Mouse (Mus musculus) cortical plate, adult 2 months (tissue): ENCODE measurements around the gene Nos1. TPM values are rescaled to one million over a fixed set of nuclear protein-coding genes. Genes with fewer than 3 reads are reported as not detected.

Experiments
- H3K27ac ChIP-seq: fragments of 200-500 bp; 2 replicates; pipeline ENCODE4 v1.5.1; 2012; ENCODE audit warnings: low read length, control low read depth, inconsistent platforms; ENCODE audit not compliant: insufficient read depth
- H3K4me1 ChIP-seq: fragments of 200-500 bp; 2 replicates; pipeline ENCODE4 v1.6.1; 2011; ENCODE audit warnings: low read length; ENCODE audit not compliant: control insufficient read depth, insufficient read depth
- H3K4me3 ChIP-seq: fragments of 200-500 bp; 2 replicates; pipeline ENCODE4 v1.5.1; 2011; ENCODE audit warnings: mild to moderate bottlenecking, low read length, control low read depth; ENCODE audit not compliant: insufficient read depth
- CTCF ChIP-seq: fragments of 200-500 bp; IDR thresholded peaks from 2 replicates; pipeline ENCODE4 v1.5.1; 2011; ENCODE audit warnings: mild to moderate bottlenecking, control low read depth, low read length; ENCODE audit not compliant: insufficient read depth; ENCODE audit errors: extremely low read depth
- POLR2A ChIP-seq: fragments of 200-500 bp; IDR thresholded peaks from 2 replicates; pipeline ENCODE4 v1.6.1; 2011; ENCODE audit warnings: mild to moderate bottlenecking, low read length, control low read depth; ENCODE audit not compliant: insufficient read depth; ENCODE audit errors: extremely low read depth
- polyA plus RNA-seq: library from polyadenylated mRNA; depleted of rRNA; stranded (reverse); fragments of >200 nt; gene quantifications from 2 replicates; pipeline ENCODE4 v1.2.3, GENCODE M21; 2012

Nos1 gene
- polyA plus RNA-seq, 1 experiment: 8.8 TPM

DNA sequence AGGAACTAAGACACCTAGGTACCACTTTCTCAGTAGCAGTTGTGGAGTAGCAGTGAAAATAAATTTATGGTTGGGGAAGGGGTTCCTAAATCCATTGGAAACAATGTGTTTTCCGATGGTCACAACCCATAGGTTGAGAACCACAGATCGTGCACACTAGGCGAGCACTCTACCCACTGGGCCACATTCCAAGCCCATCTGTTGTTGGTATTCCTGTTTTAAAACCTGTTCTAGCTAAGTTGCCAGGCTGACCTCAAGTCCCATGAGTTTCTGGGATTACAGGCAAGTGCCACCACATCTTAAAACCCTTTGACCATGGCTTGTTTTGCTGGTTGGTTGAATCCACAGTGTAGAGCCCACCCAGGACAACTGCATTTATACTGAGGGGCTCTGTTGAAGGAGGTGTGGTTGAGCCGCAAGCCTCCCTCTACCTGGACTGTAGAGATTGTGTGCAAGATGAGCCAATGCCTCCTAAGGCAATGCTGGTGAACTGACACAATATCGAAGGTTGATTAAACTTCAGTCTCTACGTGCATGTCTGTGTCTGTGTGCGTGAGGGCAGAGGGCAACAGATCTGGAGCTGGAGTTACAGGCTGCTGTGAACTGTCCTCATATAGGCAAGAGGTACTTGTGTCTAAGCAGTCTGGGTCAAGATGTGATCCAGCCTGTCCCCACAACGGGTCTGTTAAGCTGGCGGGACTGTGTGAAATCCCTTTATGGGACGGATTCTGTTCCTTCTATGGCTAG is 189.0 kb downstream of the Nos1 start:
- Histone ChIP-seq H3K4me3 (no peak overlapping the region), H3K27ac (no peak overlapping the region), H3K4me1 (peaks cover 2% of the 10 kb centered on the region; the same call in 1 of the 2 replicates)
- TF ChIP-seq POLR2A (no peak), CTCF (no peak)

DNA sequence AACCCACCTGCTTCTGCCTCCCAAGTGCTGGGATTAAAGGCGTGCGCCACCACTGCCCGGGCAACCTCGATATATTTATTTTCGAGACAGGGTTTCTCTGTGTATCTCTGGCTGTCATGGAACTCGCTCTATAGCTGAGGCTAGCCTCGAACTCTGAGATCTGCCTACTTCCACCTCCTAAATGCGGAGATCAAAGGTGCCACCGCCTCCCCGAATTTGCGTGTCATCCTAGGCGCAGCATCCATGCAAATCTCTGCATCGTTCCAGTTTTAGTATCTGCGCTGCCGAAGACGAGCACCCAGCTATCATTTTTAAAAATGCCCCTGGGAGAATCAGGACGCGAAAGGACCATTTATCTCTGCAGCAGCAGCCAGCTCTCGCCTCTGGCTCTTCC is 195.4 kb downstream of the Nos1 start:
- no peak overlapping the region for H3K27ac ChIP-seq
- no peak for TF ChIP-seq POLR2A
- TF ChIP-seq CTCF: no peak
- peak overlapping the region; percentile 91 for H3K4me3 ChIP-seq
- peaks cover 1% of the 10 kb centered on the region; the same call in 1 of the 2 replicates for H3K4me1 ChIP-seq

DNA sequence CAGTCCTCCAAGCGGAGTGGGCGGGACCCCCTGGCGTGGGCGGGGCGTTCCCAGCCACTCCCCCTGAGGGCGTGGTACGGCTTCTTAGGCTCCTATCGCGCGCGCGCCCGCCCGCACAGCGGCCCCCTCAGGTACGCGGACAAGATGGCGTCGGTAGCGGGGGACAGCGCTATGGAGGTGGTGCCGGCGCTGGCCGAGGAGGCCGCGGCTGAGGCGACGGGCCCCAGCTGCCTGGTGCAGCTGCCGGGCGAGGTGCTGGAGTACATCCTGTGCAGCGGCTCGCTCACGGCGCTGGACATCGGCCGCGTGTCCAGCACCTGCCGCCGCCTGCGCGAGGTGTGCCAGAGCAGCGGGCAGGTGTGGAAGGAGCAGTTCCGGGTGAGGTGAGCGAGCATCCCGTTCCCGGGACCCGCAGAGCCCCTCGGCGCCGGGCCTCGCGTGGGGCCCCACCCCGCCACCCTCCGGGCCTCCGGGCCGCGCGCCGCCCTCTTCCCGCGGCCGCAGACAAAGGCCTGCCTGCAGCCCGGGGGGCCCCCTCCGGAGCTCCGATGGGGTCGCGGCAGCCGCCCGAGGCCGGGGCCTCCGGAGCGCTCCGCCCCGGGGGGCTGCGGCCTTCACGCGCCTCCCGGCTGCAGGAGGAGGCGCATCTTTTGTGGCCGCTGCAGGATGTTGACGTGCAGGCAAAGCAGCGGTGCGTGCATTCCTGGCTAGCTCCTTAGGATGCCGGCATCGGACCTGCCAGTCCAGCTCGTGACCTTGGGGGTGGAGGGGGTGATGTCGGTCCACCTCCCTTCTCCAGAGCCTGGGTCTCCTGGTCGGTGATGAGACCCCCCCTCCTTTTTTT is 196.0 kb downstream of the Nos1 start, which contains the start of gene Fbxo21:
Gene Fbxo21, plus strand, starts transcription at position 74 of the 844 bp plus-strand sequence.
- H3K4me3 ChIP-seq: peak within 1 kb of the TSS; percentile 91
- TF ChIP-seq POLR2A (peak; percentile 54; the same call in 1 of the 2 replicates), CTCF (no peak)
- peaks cover 1% of the 10 kb centered on the region; the same call in 1 of the 2 replicates for H3K4me1 ChIP-seq
- peak within 1 kb of the TSS; percentile 95 for H3K27ac ChIP-seq

DNA sequence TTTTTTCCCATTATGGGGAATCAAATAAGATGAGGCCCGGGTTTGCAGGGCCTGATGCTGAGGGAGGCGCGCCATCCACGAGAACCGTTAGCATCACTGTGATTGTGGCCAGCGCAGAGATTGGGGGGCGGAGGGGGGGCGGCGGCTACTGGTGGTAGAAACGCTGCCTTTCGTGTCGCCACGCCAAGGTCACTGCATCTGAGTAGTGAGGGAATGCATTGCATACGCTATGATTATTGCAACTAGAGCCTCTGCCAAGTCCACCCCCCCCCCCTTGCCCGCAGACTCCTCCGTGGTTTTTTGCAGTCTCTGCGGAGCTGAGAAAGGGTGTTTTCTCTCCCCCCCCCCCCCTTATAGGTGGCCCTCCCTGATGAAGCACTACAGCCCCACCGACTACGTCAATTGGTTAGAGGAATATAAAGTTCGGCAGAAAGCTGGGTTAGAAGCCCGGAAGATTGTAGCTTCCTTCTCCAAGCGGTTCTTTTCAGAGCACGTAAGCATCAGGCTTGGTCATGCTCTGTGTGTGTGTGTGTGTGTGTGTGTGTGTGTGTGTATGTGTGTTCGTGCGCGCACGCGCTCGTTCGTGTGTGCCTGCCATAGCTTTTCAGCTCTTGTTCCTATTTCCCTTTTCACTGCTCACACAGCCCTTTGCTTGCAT is 196.8 kb downstream of the Nos1 start:
- TF ChIP-seq POLR2A: 0 out of 2 replicates have a peak, but pooled peaks have one; percentile 40
- TF ChIP-seq CTCF: no peak
- Histone ChIP-seq H3K27ac (peak overlapping the region; percentile 95; the same call in 1 of the 2 replicates), H3K4me1 (peaks cover 1% of the 10 kb centered on the region; the same call in 1 of the 2 replicates), H3K4me3 (peak overlapping the region; percentile 91)

DNA sequence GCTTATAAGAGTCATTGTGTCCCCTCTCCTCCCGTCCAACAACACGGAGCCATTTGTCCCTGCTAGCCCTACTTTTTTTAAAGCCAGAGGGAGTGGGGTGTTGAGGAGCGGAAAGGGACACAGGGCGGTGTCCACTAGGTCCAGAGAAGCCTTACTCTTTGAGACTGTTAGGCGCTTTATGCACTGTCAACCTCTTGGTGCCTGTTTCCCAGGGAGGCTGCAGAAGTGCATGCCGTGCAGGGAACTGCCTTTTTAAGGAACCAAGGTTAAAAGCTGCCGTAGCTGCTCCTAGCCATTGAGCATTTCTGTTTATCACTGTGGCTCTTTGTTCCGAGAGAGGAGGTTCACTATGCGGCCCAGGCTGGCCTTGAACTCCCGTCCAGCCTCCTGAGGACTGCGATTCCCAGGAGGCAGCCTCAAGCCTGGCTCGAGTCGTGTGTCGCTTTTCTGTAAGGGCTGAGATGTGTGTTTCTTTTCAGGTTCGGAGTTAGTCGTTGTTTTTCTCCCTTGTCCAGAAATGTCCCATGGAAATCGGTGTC is 197.4 kb downstream of the Nos1 start:
- peak overlapping the region; percentile 91 for H3K4me3 ChIP-seq
- TF ChIP-seq POLR2A: no peak
- no peak for TF ChIP-seq CTCF
- H3K4me1 ChIP-seq: peaks cover 1% of the 10 kb centered on the region; the same call in 1 of the 2 replicates
- H3K27ac ChIP-seq: no peak overlapping the region

DNA sequence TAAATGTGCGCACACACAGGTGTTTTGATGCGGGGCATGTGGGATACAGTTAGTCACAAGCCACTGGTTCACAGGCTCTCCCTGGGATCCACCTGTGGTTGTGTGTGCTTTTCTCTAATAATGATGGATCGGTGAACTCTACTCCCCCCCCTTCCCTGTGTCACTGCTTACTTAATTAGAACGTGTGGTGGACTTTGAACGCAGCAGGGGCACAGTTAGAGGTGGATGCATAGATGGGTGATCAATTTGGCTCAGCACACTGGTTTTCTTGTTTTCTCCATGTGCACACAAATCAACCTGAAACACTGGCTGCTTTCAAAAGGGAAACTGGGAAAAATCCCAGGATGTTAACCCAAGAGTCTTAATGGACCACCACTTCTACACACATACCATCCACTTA is 198.2 kb downstream of the Nos1 start:
- H3K4me1 ChIP-seq: peaks cover 1% of the 10 kb centered on the region; the same call in 1 of the 2 replicates
- TF ChIP-seq CTCF: no peak
- no peak for TF ChIP-seq POLR2A
- H3K27ac ChIP-seq: no peak overlapping the region
- H3K4me3 ChIP-seq: no peak overlapping the region

DNA sequence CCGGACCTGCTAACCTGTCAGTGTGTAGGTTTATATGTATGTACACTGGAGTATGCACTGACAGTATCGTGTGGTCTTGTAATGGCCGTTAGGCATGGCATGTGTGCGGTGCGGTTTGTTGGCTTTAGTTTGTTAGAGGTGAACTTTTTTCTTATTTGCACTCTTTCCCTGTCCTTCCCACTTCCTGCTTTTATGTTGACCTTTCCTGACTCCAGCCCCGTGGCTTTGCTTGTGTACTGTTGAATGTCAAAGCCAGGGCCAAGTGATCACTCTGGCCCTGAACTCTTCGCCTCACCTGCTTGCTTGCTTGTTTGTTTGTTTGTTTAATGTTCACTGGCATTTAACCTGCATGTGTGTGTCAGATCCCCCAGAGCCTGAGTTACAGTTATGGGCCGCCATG is 200.1 kb downstream of the Nos1 start:
- TF ChIP-seq CTCF: no peak
- no peak for TF ChIP-seq POLR2A
- Histone ChIP-seq H3K27ac (no peak overlapping the region), H3K4me1 (peaks cover 1% of the 10 kb centered on the region; the same call in 1 of the 2 replicates), H3K4me3 (no peak overlapping the region)

DNA sequence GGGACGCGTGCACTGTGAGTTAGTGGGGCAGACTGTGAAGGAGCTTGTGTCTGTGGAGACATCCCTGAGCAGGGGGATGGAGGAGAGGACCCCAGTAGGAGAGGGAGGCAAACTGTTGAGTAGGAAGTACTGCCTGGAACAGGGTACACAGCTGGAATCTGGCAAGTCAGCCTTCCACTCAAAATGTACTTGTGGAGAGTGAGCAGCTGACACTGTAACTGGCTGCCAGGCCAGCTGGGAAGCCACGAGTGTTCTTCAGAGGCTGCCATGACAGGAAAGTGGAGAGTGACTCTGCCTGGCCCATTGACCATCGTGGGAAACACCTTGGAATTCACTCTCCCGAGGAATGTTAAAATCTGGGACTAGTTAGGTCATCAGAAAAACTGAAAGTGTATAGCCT is 201.1 kb downstream of the Nos1 start:
- no peak for TF ChIP-seq POLR2A
- TF ChIP-seq CTCF: no peak
- no peak overlapping the region for H3K4me3 ChIP-seq
- H3K27ac ChIP-seq: no peak overlapping the region
- H3K4me1 ChIP-seq: peaks cover 1% of the 10 kb centered on the region; the same call in 1 of the 2 replicates

DNA sequence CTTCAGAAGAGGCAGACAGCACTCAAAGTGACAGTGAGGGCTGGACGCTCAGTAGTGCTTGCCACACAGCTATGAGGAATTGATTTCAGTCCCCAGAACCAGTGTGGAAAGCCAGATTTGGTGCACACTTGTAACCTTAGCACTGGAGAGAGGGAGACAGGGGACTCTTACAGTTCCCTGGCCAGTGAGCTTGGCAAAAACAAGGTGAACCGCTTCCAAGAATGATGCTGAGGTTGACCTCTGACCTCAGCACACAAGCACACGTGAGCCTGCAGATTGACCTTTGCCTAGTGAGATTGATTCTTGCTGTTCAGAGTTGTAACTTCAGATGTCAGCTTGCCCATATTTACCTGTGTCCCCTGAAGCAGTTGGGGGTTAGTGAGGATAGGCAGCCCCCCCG is 205.5 kb downstream of the Nos1 start:
- Histone ChIP-seq H3K27ac (no peak overlapping the region), H3K4me1 (peaks cover 2% of the 10 kb centered on the region; the same call in 1 of the 2 replicates), H3K4me3 (no peak overlapping the region)
- no peak for TF ChIP-seq POLR2A
- TF ChIP-seq CTCF: no peak
